Mouse (Mus musculus) C2C12 (cell line): ENCODE measurements around the gene Fads2. TPM values are rescaled to one million over a fixed set of nuclear protein-coding genes. Genes with fewer than 3 reads are reported as not detected.
A peak's percentile ranks its signal among the peaks of the same experiment; 100 is the strongest.

Source experiments
- H3K27me3 ChIP-seq: one replicate; pipeline ENCODE4 v1.6.1; 2011; ENCODE audit not compliant: control insufficient read depth, insufficient read depth, insufficient read length
- H3K36me3 ChIP-seq: one replicate; pipeline ENCODE4 v1.6.1; 2011; ENCODE audit not compliant: control insufficient read depth, insufficient read depth
- H3K4me3 ChIP-seq: one replicate; pipeline ENCODE4 v1.5.1; 2011; ENCODE audit warnings: mild to moderate bottlenecking, control low read depth; ENCODE audit not compliant: poor library complexity, insufficient read depth, severe bottlenecking
- H3K79me2 ChIP-seq: one replicate; pipeline ENCODE4 v1.6.1; 2011; ENCODE audit not compliant: control insufficient read depth, insufficient read depth
- H3K79me3 ChIP-seq: one replicate; pipeline ENCODE4 v1.6.1; 2011; ENCODE audit warnings: low read depth, control low read depth
- H3ac ChIP-seq: one replicate; pipeline ENCODE3; 2011; ENCODE audit warnings: low read depth; ENCODE audit not compliant: control insufficient read depth, insufficient read length
- CEBPB ChIP-seq: IDR thresholded peaks from one replicate; pipeline ENCODE4 v1.6.1; 2011; ENCODE audit warnings: low read depth, mild to moderate bottlenecking, control low read depth, moderate library complexity
- CTCF ChIP-seq: IDR thresholded peaks from one replicate; pipeline ENCODE4 v1.5.1; 2011; ENCODE audit not compliant: control insufficient read depth, insufficient read depth, insufficient read length
- FOSL1 ChIP-seq: IDR thresholded peaks from one replicate; pipeline ENCODE4 v1.8.0; 2011; ENCODE audit warnings: mild to moderate bottlenecking, low read length; ENCODE audit not compliant: poor library complexity, insufficient read depth, severe bottlenecking
- MAX ChIP-seq: IDR thresholded peaks from one replicate; pipeline ENCODE4 v1.6.1; 2011; ENCODE audit warnings: mild to moderate bottlenecking, control low read depth
- MYOD1 ChIP-seq: IDR thresholded peaks from one replicate; pipeline ENCODE4 v1.6.1; 2011; ENCODE audit warnings: low read depth; ENCODE audit not compliant: control insufficient read depth, insufficient read length
- MYOG ChIP-seq: IDR thresholded peaks from one replicate; pipeline ENCODE4 v1.6.1; 2011; ENCODE audit not compliant: control insufficient read depth, insufficient read length; ENCODE audit errors: extremely low read depth
- USF1 ChIP-seq: IDR thresholded peaks from one replicate; pipeline ENCODE4 v1.6.1; 2011; ENCODE audit warnings: low read depth, mild to moderate bottlenecking, control low read depth, moderate library complexity
- polyA plus RNA-seq: library from polyadenylated mRNA; unstranded; fragments of >200 nt; fragmentation: generic; extraction: Trizol; gene quantifications from one replicate; pipeline ENCODE4 v1.2.1, GENCODE M21; 2012; ENCODE audit warnings: missing spikeins

Gene Fads2
- polyA plus RNA-seq, 1 experiment, result 72.6 TPM

DNA sequence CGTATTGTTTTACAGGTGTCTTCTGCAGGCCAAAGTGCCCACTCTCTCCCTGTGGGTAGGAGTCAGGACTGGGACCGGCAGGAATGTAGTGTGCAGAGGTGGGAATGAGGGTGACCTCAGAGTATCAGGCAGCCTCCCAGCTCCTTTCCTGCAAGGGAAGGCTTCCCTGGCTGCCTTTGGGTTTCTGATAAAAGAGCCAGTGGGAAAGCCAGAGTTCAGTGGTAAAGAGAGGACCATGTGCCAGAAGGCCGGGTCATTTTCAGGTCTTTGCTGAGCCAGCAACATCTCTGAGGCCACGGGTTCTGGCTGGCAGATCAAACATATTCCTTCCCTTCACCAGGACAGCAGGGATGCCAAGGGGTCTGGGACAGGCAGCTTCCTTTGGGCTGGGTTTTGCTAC, 55.2 kb downstream of the Fads2 start:
- H3K27me3 ChIP-seq, result no peaks in the 10 kb centered on the region
- no peak overlapping the region for H3K4me3 ChIP-seq
- no peak overlapping the region for H3ac ChIP-seq
- peaks cover 98% of the 10 kb centered on the region for H3K79me2 ChIP-seq
- peaks cover 55% of the 10 kb centered on the region for H3K36me3 ChIP-seq
- peaks cover 79% of the 10 kb centered on the region for H3K79me3 ChIP-seq
- TF ChIP-seq CEBPB, result no peak
- no peak for TF ChIP-seq USF1
- no peak for TF ChIP-seq MAX
- no peak for TF ChIP-seq FOSL1
- TF ChIP-seq CTCF, result no peak
- TF ChIP-seq MYOD1, result no peak

- H3K27me3 ChIP-seq, result no peaks in the 10 kb centered on the region
Observed at GRCm38 (mm10) chr19:10045707-10046106, 55.8 kb downstream of the Fads2 start.

DNA sequence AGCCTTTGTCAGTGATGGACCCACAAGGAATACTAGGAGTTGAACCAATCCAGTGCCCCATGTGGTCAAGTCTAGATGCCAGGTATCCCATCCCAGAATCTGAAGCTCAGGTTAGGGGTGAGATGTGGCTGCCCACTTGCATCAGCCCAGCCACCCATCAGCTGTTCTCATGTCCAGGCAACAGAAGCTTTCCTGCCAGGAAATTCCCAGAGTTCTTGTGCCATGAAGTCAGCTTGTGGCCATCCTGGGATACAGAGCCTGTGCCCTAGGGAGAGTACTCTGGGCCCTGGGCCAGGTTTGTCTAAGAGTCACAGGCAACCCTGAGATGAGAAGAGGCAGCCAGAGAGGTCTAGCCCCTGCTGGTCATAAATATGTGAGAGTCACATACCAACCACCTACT, 57.9 kb downstream of the Fads2 start:
- Histone ChIP-seq H3K4me3 (no peak overlapping the region), H3K79me2 (peaks cover 71% of the 10 kb centered on the region), H3K79me3 (peaks cover 59% of the 10 kb centered on the region), H3K36me3 (peaks cover 33% of the 10 kb centered on the region), H3ac (no peak overlapping the region), H3K27me3 (no peaks in the 10 kb centered on the region)
- TF ChIP-seq CTCF (no peak), CEBPB (peak; percentile 78), MAX (peak; percentile 19), MYOG (no peak), USF1 (no peak), FOSL1 (no peak), MYOD1 (peak; percentile 84)

More at GRCm38 (mm10) chr19:10045707-10046106, 55.8 kb downstream of the Fads2 start:
- no peak overlapping the region for H3K4me3 ChIP-seq
- no peak for TF ChIP-seq USF1
- no peak for TF ChIP-seq MYOG
- no peak for TF ChIP-seq CEBPB
- TF ChIP-seq CTCF, result no peak
- no peak for TF ChIP-seq FOSL1
- no peak for TF ChIP-seq MAX
- TF ChIP-seq MYOD1, result no peak
- peaks cover 92% of the 10 kb centered on the region for H3K79me2 ChIP-seq
- H3K36me3 ChIP-seq, result peaks cover 50% of the 10 kb centered on the region
- peaks cover 72% of the 10 kb centered on the region for H3K79me3 ChIP-seq
- H3ac ChIP-seq, result no peak overlapping the region

DNA sequence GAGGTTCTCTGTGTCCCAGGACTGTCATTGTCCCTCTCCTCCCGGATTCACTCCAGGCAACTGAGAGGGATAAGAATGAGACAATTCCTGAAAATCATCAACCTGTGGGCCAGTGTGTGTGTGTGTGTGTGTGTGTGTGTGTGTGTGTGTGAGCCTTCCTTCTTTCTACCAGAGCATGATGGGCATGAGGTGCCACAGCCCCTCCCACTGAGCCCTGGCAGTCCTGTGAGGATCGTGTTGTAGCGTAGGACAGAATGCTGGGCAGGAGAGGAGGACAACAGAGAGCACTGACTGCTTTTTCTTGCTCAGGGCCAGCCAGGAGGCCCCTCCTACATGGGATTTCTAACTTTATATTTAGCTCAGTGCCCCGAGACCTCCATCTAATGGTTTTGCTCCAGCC, 58.7 kb downstream of the Fads2 start:
- TF ChIP-seq FOSL1, result no peak
- no peak for TF ChIP-seq MYOG
- no peak for TF ChIP-seq MYOD1
- no peak for TF ChIP-seq CTCF
- no peak for TF ChIP-seq MAX
- TF ChIP-seq CEBPB, result no peak
- TF ChIP-seq USF1, result no peak
- peaks cover 33% of the 10 kb centered on the region for H3K36me3 ChIP-seq
- H3K27me3 ChIP-seq, result no peaks in the 10 kb centered on the region
- peak overlapping the region; percentile 93 for H3K4me3 ChIP-seq
- H3ac ChIP-seq, result peak overlapping the region; percentile 60
- H3K79me2 ChIP-seq, result peaks cover 63% of the 10 kb centered on the region
- H3K79me3 ChIP-seq, result peaks cover 51% of the 10 kb centered on the region

- TF ChIP-seq FOSL1 (no peak), MAX (peak; percentile 78), MYOD1 (peak; percentile 18)
- peaks cover 57% of the 10 kb centered on the region for H3K79me2 ChIP-seq
- no peaks in the 10 kb centered on the region for H3K27me3 ChIP-seq
- H3ac ChIP-seq, result peak overlapping the region; percentile 94
- H3K4me3 ChIP-seq, result peak overlapping the region; percentile 93
- H3K36me3 ChIP-seq, result peaks cover 33% of the 10 kb centered on the region
- H3K79me3 ChIP-seq, result peaks cover 47% of the 10 kb centered on the region
Observed at GRCm38 (mm10) chr19:10042232-10042631, 59.3 kb downstream of the Fads2 start.

- H3K79me2 ChIP-seq, result peaks cover 51% of the 10 kb centered on the region
- TF ChIP-seq CTCF, result peak; percentile 2
- no peak for TF ChIP-seq MYOD1
- peak within 1 kb of the TSS; percentile 93 for H3K4me3 ChIP-seq
- peak within 1 kb of the TSS; percentile 94 for H3ac ChIP-seq
- H3K36me3 ChIP-seq, result peaks cover 27% of the 10 kb centered on the region
- peaks cover 41% of the 10 kb centered on the region for H3K79me3 ChIP-seq
- H3K27me3 ChIP-seq, result no peaks in the 10 kb centered on the region
Observed at GRCm38 (mm10) chr19:10041388-10042148, 60.0 kb downstream of the Fads2 start, which contains the start of gene Fads3. Fads3 (plus strand) TSS chr19:10041569.
